Mouse (Mus musculus): ENCODE measurements at regions not wholly inside any gene's neighbourhood (a gene's known extent, or its start where the extent isn't known, plus 50 kb on each side); places are given as distances from the start of the nearest gene placed in this dataset.

- 75% methylated on average over 10 of the region's 10 CpGs for WGBS
- Histone ChIP-seq H3K36me3 (no peaks in the 10 kb centered on the region), H3K4me2 (no peak overlapping the region), H3K27ac (replicated peaks) (no peak overlapping the region), H3K4me3 (no peak overlapping the region), H3K9ac (no peak overlapping the region), H3K4me1 (replicated peaks) (no peaks in the 10 kb centered on the region), H3K27me3 (no peaks in the 10 kb centered on the region), H3K9me3 (no peaks in the 10 kb centered on the region)
- ATAC-seq (ENCODE audit: low FRiP score, low read depth) = peak; percentile 38; the same call in 1 of the 2 replicates
These were observed 328.1 kb downstream of the Ptprc start for GRCm38 (mm10) chr1:137847311-137847923.

GRCm38 (mm10) chr1:137846857-137847256 lies 328.7 kb downstream of the Ptprc start:
- no peak for ATAC-seq (ENCODE audit: low FRiP score, low read depth)
- Histone ChIP-seq H3K9me3 (no peaks in the 10 kb centered on the region), H3K9ac (no peak overlapping the region), H3K27ac (replicated peaks) (no peak overlapping the region), H3K27me3 (no peaks in the 10 kb centered on the region), H3K4me1 (replicated peaks) (no peaks in the 10 kb centered on the region), H3K36me3 (no peaks in the 10 kb centered on the region), H3K4me2 (no peak overlapping the region), H3K4me3 (no peak overlapping the region)
- WGBS = 63% methylated on average over 1 of the region's 1 CpGs

GRCm38 (mm10) chr1:137840531-137840930 lies 335.0 kb downstream of the Ptprc start:
- no peak overlapping the region for H3K9ac ChIP-seq
- H3K4me1 ChIP-seq (replicated peaks) = no peaks in the 10 kb centered on the region; the same call in 1 of the 2 replicates
- H3K27ac ChIP-seq (replicated peaks) = no peak overlapping the region
- H3K36me3 ChIP-seq = no peaks in the 10 kb centered on the region
- no peak overlapping the region for H3K4me2 ChIP-seq
- H3K9me3 ChIP-seq = no peaks in the 10 kb centered on the region
- ATAC-seq (ENCODE audit: low FRiP score, low read depth) = no peak
- H3K27me3 ChIP-seq = no peaks in the 10 kb centered on the region
- no peak overlapping the region for H3K4me3 ChIP-seq

- WGBS = 47% methylated on average over 5 of the region's 5 CpGs
These were observed 335.8 kb downstream of the Ptprc start for GRCm38 (mm10) chr1:137839703-137840102.

GRCm38 (mm10) chr1:137839263-137839662 lies 336.2 kb downstream of the Ptprc start:
- Histone ChIP-seq H3K9ac (no peak overlapping the region), H3K4me2 (no peak overlapping the region), H3K4me1 (replicated peaks) (no peaks in the 10 kb centered on the region; the same call in 1 of the 2 replicates), H3K9me3 (no peaks in the 10 kb centered on the region), H3K4me3 (no peak overlapping the region), H3K27ac (replicated peaks) (0 out of 2 replicates have a peak overlapping the region, but pooled peaks have one; percentile 20), H3K27me3 (no peaks in the 10 kb centered on the region), H3K36me3 (no peaks in the 10 kb centered on the region)
- WGBS = 69% methylated on average over 2 of the region's 2 CpGs
- ATAC-seq (ENCODE audit: low FRiP score, low read depth) = no peak

More at GRCm38 (mm10) chr1:137839703-137840102, 335.8 kb downstream of the Ptprc start:
- no peak overlapping the region for H3K4me2 ChIP-seq
- H3K36me3 ChIP-seq = no peaks in the 10 kb centered on the region
- H3K4me1 ChIP-seq (replicated peaks) = no peaks in the 10 kb centered on the region; the same call in 1 of the 2 replicates
- no peaks in the 10 kb centered on the region for H3K9me3 ChIP-seq
- ATAC-seq (ENCODE audit: low FRiP score, low read depth) = no peak
- H3K4me3 ChIP-seq = no peak overlapping the region
- H3K27ac ChIP-seq (replicated peaks) = no peak overlapping the region
- no peak overlapping the region for H3K9ac ChIP-seq
- no peaks in the 10 kb centered on the region for H3K27me3 ChIP-seq

GRCm38 (mm10) chr1:137838357-137838756 lies 337.2 kb downstream of the Ptprc start:
- no peak for ATAC-seq (ENCODE audit: low FRiP score, low read depth)
- H3K27me3 ChIP-seq = no peaks in the 10 kb centered on the region
- H3K9ac ChIP-seq = no peak overlapping the region
- H3K36me3 ChIP-seq = no peaks in the 10 kb centered on the region
- H3K4me3 ChIP-seq = no peak overlapping the region
- H3K4me2 ChIP-seq = no peak overlapping the region
- WGBS = 42% methylated on average over 8 of the region's 8 CpGs
- no peaks in the 10 kb centered on the region for H3K9me3 ChIP-seq
- H3K4me1 ChIP-seq (replicated peaks) = no peaks in the 10 kb centered on the region; the same call in 1 of the 2 replicates
- no peak overlapping the region for H3K27ac ChIP-seq (replicated peaks)

GRCm38 (mm10) chr1:137833535-137833934 lies 342.0 kb downstream of the Ptprc start:
- H3K27me3 ChIP-seq = no peaks in the 10 kb centered on the region
- no peak for ATAC-seq (ENCODE audit: low FRiP score, low read depth)
- WGBS = 78% methylated on average over 3 of the region's 3 CpGs

GRCm38 (mm10) chr1:137831284-137831683 lies 344.2 kb downstream of the Ptprc start:
- Histone ChIP-seq H3K36me3 (no peaks in the 10 kb centered on the region), H3K27ac (replicated peaks) (no peak overlapping the region), H3K9ac (no peak overlapping the region), H3K9me3 (no peaks in the 10 kb centered on the region), H3K4me1 (replicated peaks) (no peaks in the 10 kb centered on the region), H3K4me3 (no peak overlapping the region), H3K27me3 (no peaks in the 10 kb centered on the region), H3K4me2 (no peak overlapping the region)
- 83% methylated on average over 4 of the region's 4 CpGs for WGBS
- no peak for ATAC-seq (ENCODE audit: low FRiP score, low read depth)

More at GRCm38 (mm10) chr1:137833535-137833934, 342.0 kb downstream of the Ptprc start:
- no peak overlapping the region for H3K9ac ChIP-seq
- H3K9me3 ChIP-seq = no peaks in the 10 kb centered on the region
- H3K4me3 ChIP-seq = no peak overlapping the region
- H3K36me3 ChIP-seq = no peaks in the 10 kb centered on the region
- no peaks in the 10 kb centered on the region; the same call in 1 of the 2 replicates for H3K4me1 ChIP-seq (replicated peaks)
- no peak overlapping the region for H3K27ac ChIP-seq (replicated peaks)
- H3K4me2 ChIP-seq = no peak overlapping the region

- no peak for ATAC-seq (ENCODE audit: low FRiP score, low read depth)
- no peaks in the 10 kb centered on the region for H3K27me3 ChIP-seq
- no peaks in the 10 kb centered on the region for H3K36me3 ChIP-seq
- no peaks in the 10 kb centered on the region for H3K4me1 ChIP-seq (replicated peaks)
- no peak overlapping the region for H3K9ac ChIP-seq
- H3K27ac ChIP-seq (replicated peaks) = no peak overlapping the region
- no peaks in the 10 kb centered on the region for H3K9me3 ChIP-seq
- WGBS = 92% methylated on average over 4 of the region's 4 CpGs
- no peak overlapping the region for H3K4me3 ChIP-seq
- H3K4me2 ChIP-seq = no peak overlapping the region
These were observed 348.1 kb downstream of the Ptprc start for GRCm38 (mm10) chr1:137827379-137827778.

- Histone ChIP-seq H3K4me3 (no peak overlapping the region), H3K4me2 (no peak overlapping the region), H3K9me3 (no peaks in the 10 kb centered on the region), H3K27ac (replicated peaks) (no peak overlapping the region), H3K9ac (no peak overlapping the region), H3K4me1 (replicated peaks) (no peaks in the 10 kb centered on the region), H3K36me3 (no peaks in the 10 kb centered on the region), H3K27me3 (no peaks in the 10 kb centered on the region)
- WGBS = 91% methylated on average over 4 of the region's 4 CpGs
- ATAC-seq (ENCODE audit: low FRiP score, low read depth) = no peak
These were observed 360.1 kb downstream of the Ptprc start for GRCm38 (mm10) chr1:137815401-137815888.

- no peak for ATAC-seq (ENCODE audit: low FRiP score, low read depth)
- no peaks in the 10 kb centered on the region for H3K9me3 ChIP-seq
- H3K9ac ChIP-seq = no peak overlapping the region
- no peak overlapping the region for H3K4me3 ChIP-seq
- H3K27me3 ChIP-seq = no peaks in the 10 kb centered on the region
- H3K4me1 ChIP-seq (replicated peaks) = no peaks in the 10 kb centered on the region
- H3K27ac ChIP-seq (replicated peaks) = no peak overlapping the region
- H3K36me3 ChIP-seq = no peaks in the 10 kb centered on the region
- WGBS = 93% methylated on average over 2 of the region's 2 CpGs
- no peak overlapping the region for H3K4me2 ChIP-seq
These were observed 361.0 kb downstream of the Ptprc start for GRCm38 (mm10) chr1:137814556-137814955.

GRCm38 (mm10) chr1:137813716-137814115 lies 361.8 kb downstream of the Ptprc start:
- no peak overlapping the region for H3K4me3 ChIP-seq
- WGBS = 52% methylated on average over 1 of the region's 1 CpGs
- no peaks in the 10 kb centered on the region for H3K36me3 ChIP-seq
- H3K27me3 ChIP-seq = no peaks in the 10 kb centered on the region
- no peak overlapping the region for H3K9ac ChIP-seq
- no peak for ATAC-seq (ENCODE audit: low FRiP score, low read depth)
- no peaks in the 10 kb centered on the region for H3K4me1 ChIP-seq (replicated peaks)
- H3K27ac ChIP-seq (replicated peaks) = no peak overlapping the region
- H3K9me3 ChIP-seq = no peaks in the 10 kb centered on the region
- no peak overlapping the region for H3K4me2 ChIP-seq

- ATAC-seq (ENCODE audit: low FRiP score, low read depth) = no peak
- Histone ChIP-seq H3K36me3 (no peaks in the 10 kb centered on the region), H3K9me3 (no peaks in the 10 kb centered on the region), H3K4me3 (no peak overlapping the region), H3K4me1 (replicated peaks) (no peaks in the 10 kb centered on the region), H3K4me2 (no peak overlapping the region), H3K27ac (replicated peaks) (no peak overlapping the region), H3K27me3 (no peaks in the 10 kb centered on the region), H3K9ac (no peak overlapping the region)
- 93% methylated on average over 4 of the region's 4 CpGs for WGBS
These were observed 363.5 kb downstream of the Ptprc start for GRCm38 (mm10) chr1:137811981-137812380.
